Mouse (Mus musculus) heart, embryonic 13.5 days (tissue): ENCODE results near the gene Vmn1r199. TPM values are rescaled to one million over a fixed set of nuclear protein-coding genes. Genes with fewer than 3 reads are reported as not detected.

ENCODE experiments used
- polyA plus RNA-seq: library from polyadenylated mRNA; unstranded; fragments of >200 nt; fragmentation: Nextera tagmentation; extraction: Ambion mirVana; gene quantifications from 2 replicates; pipeline ENCODE4 v1.2.1, GENCODE M21; 2015

The Vmn1r199 gene
- polyA plus RNA-seq, 1 experiment from 2014 or later = not detected

Other genes with a start within 250 kb of the Vmn1r199 start
- gene Vmn1r191, start 195.8 kb upstream of the Vmn1r199 start, polyA plus RNA-seq = not detected in 2 replicates
- gene Vmn1r192, start 188.7 kb upstream of the Vmn1r199 start, polyA plus RNA-seq = not detected in 2 replicates
- not detected in 2 replicates for gene Vmn1r193, start 156.7 kb upstream of the Vmn1r199 start, polyA plus RNA-seq
- gene Vmn1r194, start 135.6 kb upstream of the Vmn1r199 start, polyA plus RNA-seq = not detected in 2 replicates
- gene Vmn1r195, start 109.3 kb upstream of the Vmn1r199 start, polyA plus RNA-seq = not detected in 2 replicates
- gene Vmn1r196, start 89.9 kb upstream of the Vmn1r199 start, polyA plus RNA-seq = not detected in 2 replicates
- gene Vmn1r197, start 55.2 kb upstream of the Vmn1r199 start, polyA plus RNA-seq = not detected in 2 replicates
- gene Vmn1r198, start 29.5 kb upstream of the Vmn1r199 start, polyA plus RNA-seq = not detected in 2 replicates
- not detected in 2 replicates for gene Vmn1r200, start 10.6 kb downstream of the Vmn1r199 start, polyA plus RNA-seq
- gene Vmn1r201, start 92.1 kb downstream of the Vmn1r199 start, polyA plus RNA-seq = not detected in 2 replicates
- not detected in 2 replicates for gene Vmn1r202, start 125.6 kb downstream of the Vmn1r199 start, polyA plus RNA-seq
- not detected in 2 replicates for gene Vmn1r203, start 138.3 kb downstream of the Vmn1r199 start, polyA plus RNA-seq
- gene Vmn1r204, start 173.4 kb downstream of the Vmn1r199 start, polyA plus RNA-seq = not detected in 2 replicates
- not detected in 2 replicates for gene Vmn1r205, start 213.2 kb downstream of the Vmn1r199 start, polyA plus RNA-seq
- gene Vmn1r206, start 244.4 kb downstream of the Vmn1r199 start, polyA plus RNA-seq = not detected in 2 replicates